Mouse (Mus musculus) liver, embryonic 16.5 days (tissue): ENCODE measurements around the gene Padi1. TPM values are rescaled to one million over a fixed set of nuclear protein-coding genes. Genes with fewer than 3 reads are reported as not detected.

Experiments used
- ATAC-seq: fragments of 200-750 bp; cut with Nextera tagmentation; 2 replicates; pipeline ENCODE4 v1.8.0; 2017; ENCODE audit warnings: low read depth, mild to moderate bottlenecking, moderate number of reproducible peaks, moderate library complexity
- H3K27ac ChIP-seq: fragments of 300-500 bp; sonication (generic); 2 replicates; pipeline ENCODE4 v1.5.1; 2014; ENCODE audit warnings: mild to moderate bottlenecking, low read length
- H3K27me3 ChIP-seq: fragments of 300-500 bp; sonication (generic); 2 replicates; pipeline ENCODE4 v1.6.1; 2014; ENCODE audit warnings: low read depth, low read length, mixed read lengths; ENCODE audit not compliant: control insufficient read depth, insufficient read depth
- H3K36me3 ChIP-seq: fragments of 300-500 bp; sonication (generic); 2 replicates; pipeline ENCODE4 v1.6.1; 2014; ENCODE audit warnings: mild to moderate bottlenecking; ENCODE audit not compliant: control insufficient read depth, insufficient read depth
- H3K4me1 ChIP-seq: fragments of 300-500 bp; sonication (generic); 2 replicates; pipeline ENCODE4 v1.6.1; 2014; ENCODE audit warnings: low read depth, low read length, mixed read lengths; ENCODE audit not compliant: control insufficient read depth
- H3K4me2 ChIP-seq: fragments of 300-500 bp; sonication (generic); 2 replicates; pipeline ENCODE4 v1.6.1; 2014; ENCODE audit warnings: low read depth, low read length, mixed read lengths
- H3K4me3 ChIP-seq: fragments of 300-500 bp; sonication (generic); 2 replicates; pipeline ENCODE4 v1.5.1; 2014; ENCODE audit warnings: low read depth, mild to moderate bottlenecking, low read length
- H3K9ac ChIP-seq: fragments of 300-500 bp; sonication (generic); 2 replicates; pipeline ENCODE4 v1.6.1; 2014; ENCODE audit warnings: low read depth, low read length
- H3K9me3 ChIP-seq: fragments of 300-500 bp; sonication (generic); replicated peaks from 2 replicates; pipeline ENCODE4 v1.6.1; 2016; ENCODE audit warnings: low read length; ENCODE audit not compliant: control insufficient read depth
- WGBS: fragments of 180-500 bp; shearing (Covaris S2); extraction: QIAGEN DNeasy Blood & Tissue Kit; methylation state at CpG from one replicate; pipeline ENCODE4 v1.1.7; 2014; ENCODE audit not compliant: insufficient replicate concordance; 5-methylcytosine and 5-hydroxymethylcytosine counted together
- polyA plus RNA-seq: library from polyadenylated mRNA; unstranded; fragments of >200 nt; fragmentation: Nextera tagmentation; extraction: Ambion mirVana; gene quantifications from 2 replicates; pipeline ENCODE4 v1.2.1, GENCODE M21; 2015

Padi1 gene
- polyA plus RNA-seq: 0.02 TPM in 1 of 2 replicates, not detected in the other

DNA sequence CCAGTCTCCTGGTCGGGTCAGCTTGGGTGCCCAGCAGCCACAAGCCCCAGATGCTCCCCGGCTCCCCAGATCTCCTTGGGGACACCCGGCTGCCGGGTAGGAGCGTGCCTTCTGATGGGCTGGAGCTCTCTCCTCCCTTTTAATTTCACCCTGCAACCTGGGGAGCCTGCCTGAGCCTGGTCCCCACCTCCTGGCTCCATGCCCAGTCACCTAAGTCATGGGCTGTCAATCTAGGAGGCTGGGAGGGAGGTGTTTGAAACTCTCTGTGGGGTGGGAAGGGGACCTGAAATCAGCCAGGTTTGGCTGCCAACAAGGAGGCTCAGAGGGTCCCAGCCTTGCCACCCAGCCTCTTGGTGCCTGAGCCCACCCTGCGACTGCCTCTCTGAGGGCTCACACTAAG is at the start of gene Padi1:
Gene Padi1, minus strand, starts transcription at position 113 of the 400 bp plus-strand sequence.
- H3K27me3 ChIP-seq: peaks cover 8% of the 10 kb centered on the region; the same call in 1 of the 2 replicates
- H3K36me3 ChIP-seq: no peaks in the 10 kb centered on the region
- WGBS: 76% methylated on average over 6 of the region's 6 CpGs
- H3K27ac ChIP-seq: no peak within 1 kb of the TSS
- no peak within 1 kb of the TSS for H3K4me2 ChIP-seq
- no peak for ATAC-seq
- no peak within 1 kb of the TSS for H3K4me3 ChIP-seq
- no peak within 1 kb of the TSS for H3K9ac ChIP-seq
- H3K4me1 ChIP-seq: no peaks in the 10 kb centered on the region; the same call in 1 of the 2 replicates
- no peaks in the 10 kb centered on the region for H3K9me3 ChIP-seq

DNA sequence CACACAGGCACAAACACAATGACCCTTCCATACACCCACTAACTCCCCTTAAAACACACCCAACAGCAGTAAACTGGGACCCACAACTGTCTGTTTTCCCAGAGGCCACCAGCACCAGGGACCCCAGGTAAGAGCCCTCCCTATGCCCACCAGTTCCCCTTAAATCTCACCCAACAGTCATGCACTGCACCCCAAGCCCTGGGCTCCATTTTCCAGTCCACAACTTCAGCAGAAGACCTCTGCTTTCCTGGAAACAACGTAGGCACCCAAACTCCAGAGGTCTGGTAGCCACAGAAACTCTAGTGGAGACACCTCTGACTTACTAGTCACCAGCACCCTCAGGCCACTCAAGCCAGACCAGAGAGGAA is 46.6 kb upstream of the Padi1 start:
- Histone ChIP-seq H3K27ac (no peak overlapping the region), H3K36me3 (no peaks in the 10 kb centered on the region), H3K9me3 (no peaks in the 10 kb centered on the region), H3K4me2 (no peak overlapping the region), H3K4me1 (no peaks in the 10 kb centered on the region), H3K9ac (no peak overlapping the region), H3K4me3 (no peak overlapping the region), H3K27me3 (no peaks in the 10 kb centered on the region)
- no peak for ATAC-seq
- 56% methylated on average over 1 of the region's 1 CpGs for WGBS

DNA sequence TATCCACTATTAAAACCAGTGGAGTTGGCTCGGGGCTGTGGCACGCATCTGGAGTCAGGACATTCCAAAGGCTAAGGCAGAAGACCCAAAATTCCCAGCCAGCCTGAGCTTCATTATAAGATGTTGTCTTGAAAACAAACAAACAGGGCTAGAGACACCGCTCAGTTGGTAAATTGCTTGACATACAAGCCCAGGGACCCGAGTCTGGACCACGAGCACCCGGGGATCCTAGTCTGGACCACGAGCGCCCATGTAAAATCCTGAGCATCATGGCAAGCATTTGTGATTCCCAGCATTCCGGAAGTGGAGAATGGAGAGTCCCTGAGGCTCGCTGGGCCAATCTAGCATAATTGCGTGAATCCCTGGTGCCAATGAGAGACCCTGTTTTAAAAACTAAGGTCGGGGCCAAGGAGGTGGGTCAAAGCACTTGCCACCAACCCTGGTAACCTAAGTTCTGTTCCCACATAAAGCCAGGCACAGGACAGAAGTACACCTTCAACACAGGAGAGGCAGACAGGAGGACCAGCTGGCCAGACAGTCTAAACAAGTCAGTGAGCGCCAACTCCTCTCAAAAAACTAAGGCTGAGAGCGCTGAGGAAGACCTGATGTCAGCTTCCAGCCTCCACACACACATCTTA is 46.1 kb upstream of the Padi1 start:
- Histone ChIP-seq H3K9me3 (no peaks in the 10 kb centered on the region), H3K36me3 (no peaks in the 10 kb centered on the region), H3K4me3 (no peak overlapping the region), H3K9ac (no peak overlapping the region), H3K27ac (no peak overlapping the region), H3K4me2 (no peak overlapping the region), H3K4me1 (no peaks in the 10 kb centered on the region), H3K27me3 (no peaks in the 10 kb centered on the region)
- ATAC-seq: no peak
- 80% methylated on average over 14 of the region's 14 CpGs for WGBS

DNA sequence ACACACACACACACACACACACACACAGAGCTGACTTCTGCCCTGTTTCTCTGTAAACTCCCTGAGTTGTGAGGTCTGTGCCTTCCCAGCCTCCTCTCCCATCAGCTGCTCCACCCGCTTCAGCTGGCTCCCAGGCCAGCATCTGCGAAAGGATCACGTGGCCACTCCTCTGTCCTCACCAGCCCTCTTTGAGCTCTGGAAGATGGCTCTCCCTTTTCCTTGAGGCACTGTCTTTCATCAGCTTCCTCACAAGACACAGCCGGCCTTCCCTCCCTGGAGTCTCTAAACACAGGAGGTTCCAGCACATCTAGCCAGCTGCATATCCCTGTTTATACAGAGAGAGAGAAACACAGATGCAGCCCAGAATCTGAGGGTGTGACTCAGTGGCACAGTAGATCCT is 38.3 kb upstream of the Padi1 start:
- ATAC-seq: no peak
- no peaks in the 10 kb centered on the region for H3K4me1 ChIP-seq
- WGBS: 48% methylated on average over 4 of the region's 4 CpGs
- H3K9ac ChIP-seq: no peak overlapping the region
- no peaks in the 10 kb centered on the region for H3K36me3 ChIP-seq
- peaks cover 3% of the 10 kb centered on the region for H3K9me3 ChIP-seq
- no peak overlapping the region for H3K4me2 ChIP-seq
- H3K27me3 ChIP-seq: no peaks in the 10 kb centered on the region
- no peak overlapping the region for H3K4me3 ChIP-seq
- no peak overlapping the region for H3K27ac ChIP-seq

- Histone ChIP-seq H3K4me3 (no peak overlapping the region), H3K27me3 (no peaks in the 10 kb centered on the region), H3K4me2 (no peak overlapping the region), H3K9ac (no peak overlapping the region), H3K36me3 (no peaks in the 10 kb centered on the region), H3K9me3 (peaks cover 3% of the 10 kb centered on the region), H3K27ac (no peak overlapping the region), H3K4me1 (no peaks in the 10 kb centered on the region)
- 82% methylated on average over 3 of the region's 3 CpGs for WGBS
- ATAC-seq: no peak
Measured at GRCm38 (mm10) chr4:140882981-140883380, 37.4 kb upstream of the Padi1 start.

DNA sequence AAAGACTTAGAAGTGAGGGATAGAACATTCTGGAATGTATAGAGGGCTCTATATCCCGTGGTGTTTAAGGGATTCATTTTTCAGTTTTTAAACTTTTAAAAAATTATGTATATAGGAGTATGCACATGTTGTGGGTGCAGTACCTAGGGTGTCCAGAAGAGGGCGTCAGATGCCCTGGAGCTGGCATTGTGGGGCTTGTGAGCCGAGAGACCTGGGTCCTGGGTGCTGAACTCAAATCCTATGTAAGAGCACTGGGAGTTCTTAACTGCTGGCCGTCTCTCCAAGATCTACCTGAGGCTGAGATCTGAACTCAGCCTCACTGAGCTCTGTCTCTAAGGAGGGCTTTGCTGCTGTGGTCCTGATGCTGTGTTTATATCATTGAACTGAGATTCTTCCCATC is 36.8 kb upstream of the Padi1 start:
- H3K9me3 ChIP-seq: peaks cover 3% of the 10 kb centered on the region

DNA sequence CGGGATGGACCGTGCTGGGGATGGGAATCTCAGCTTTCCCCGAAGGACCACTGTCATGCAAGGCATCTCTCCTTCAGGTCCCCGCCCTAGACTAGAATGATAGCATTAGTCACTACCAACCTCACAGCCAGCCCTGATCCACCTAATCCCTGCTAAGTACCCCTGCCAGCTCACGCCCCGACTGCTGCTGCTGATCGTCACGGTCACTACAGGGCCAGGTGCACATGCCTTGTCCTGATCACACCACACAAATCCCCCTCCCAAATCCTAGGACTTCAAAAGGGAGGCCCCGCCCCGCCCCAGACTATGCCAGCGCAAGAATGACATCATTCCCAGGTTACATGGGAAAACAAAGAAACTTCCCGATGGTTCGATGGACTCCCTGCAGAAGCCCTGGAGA is 36.2 kb upstream of the Padi1 start:
- no peaks in the 10 kb centered on the region for H3K4me1 ChIP-seq
- H3K9ac ChIP-seq: no peak overlapping the region
- H3K9me3 ChIP-seq: peaks cover 3% of the 10 kb centered on the region
- no peak for ATAC-seq
- no peak overlapping the region for H3K27ac ChIP-seq
- no peak overlapping the region for H3K4me2 ChIP-seq
- no peak overlapping the region for H3K4me3 ChIP-seq
- H3K36me3 ChIP-seq: no peaks in the 10 kb centered on the region
- 88% methylated on average over 13 of the region's 13 CpGs for WGBS
- H3K27me3 ChIP-seq: no peaks in the 10 kb centered on the region; the same call in 1 of the 2 replicates

More for the DNA sequence above, 36.8 kb upstream of the Padi1 start:
- H3K36me3 ChIP-seq: no peaks in the 10 kb centered on the region
- no peak overlapping the region for H3K27ac ChIP-seq
- H3K9ac ChIP-seq: no peak overlapping the region
- no peaks in the 10 kb centered on the region for H3K4me1 ChIP-seq
- no peaks in the 10 kb centered on the region for H3K27me3 ChIP-seq
- no peak overlapping the region for H3K4me3 ChIP-seq
- no peak for ATAC-seq
- WGBS: 49% methylated on average over 4 of the region's 4 CpGs
- no peak overlapping the region for H3K4me2 ChIP-seq

DNA sequence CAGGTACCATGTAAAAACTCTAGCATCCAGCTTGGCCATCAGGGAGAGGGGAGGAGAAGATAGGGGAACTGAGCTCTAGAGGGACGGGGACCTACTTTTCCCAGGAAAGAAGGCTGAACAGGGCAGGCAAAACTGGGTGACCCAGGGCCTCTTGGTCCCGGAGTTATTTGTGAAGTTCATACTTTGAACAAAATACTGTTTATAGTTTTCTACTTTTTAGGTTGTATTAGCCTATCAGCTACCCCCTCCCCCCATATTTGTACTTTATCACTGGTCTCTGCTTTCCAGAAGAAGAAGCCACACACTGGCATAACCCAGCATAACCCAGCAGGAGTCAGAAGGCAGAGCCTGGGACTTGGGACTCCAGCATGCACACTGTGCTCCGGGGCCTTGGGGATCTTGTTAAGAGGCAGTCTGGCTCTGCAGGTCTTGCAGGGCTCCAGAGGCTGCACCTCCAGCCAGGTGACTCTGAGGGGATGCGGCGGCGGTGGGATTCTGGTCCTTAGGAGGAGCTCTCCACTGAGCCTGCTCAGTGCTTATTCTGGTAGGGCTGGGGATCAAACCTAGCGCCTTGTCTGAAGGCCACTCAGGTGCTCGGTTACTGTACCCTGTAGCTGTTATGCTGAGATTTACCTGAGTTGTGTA is 35.6 kb upstream of the Padi1 start:
- no peaks in the 10 kb centered on the region; the same call in 1 of the 2 replicates for H3K27me3 ChIP-seq
- H3K36me3 ChIP-seq: no peaks in the 10 kb centered on the region
- no peak overlapping the region for H3K4me3 ChIP-seq
- peaks cover 3% of the 10 kb centered on the region for H3K9me3 ChIP-seq
- no peak for ATAC-seq
- H3K4me1 ChIP-seq: no peaks in the 10 kb centered on the region
- 72% methylated on average over 8 of the region's 8 CpGs for WGBS
- no peak overlapping the region for H3K9ac ChIP-seq
- H3K27ac ChIP-seq: no peak overlapping the region
- no peak overlapping the region for H3K4me2 ChIP-seq

GRCm38 (mm10) chr4:140880207-140880606 is 34.6 kb upstream of the Padi1 start:
- no peak overlapping the region for H3K27ac ChIP-seq
- no peak overlapping the region for H3K4me3 ChIP-seq
- H3K9ac ChIP-seq: no peak overlapping the region
- H3K27me3 ChIP-seq: no peaks in the 10 kb centered on the region; the same call in 1 of the 2 replicates
- H3K4me1 ChIP-seq: no peaks in the 10 kb centered on the region
- 55% methylated on average over 3 of the region's 3 CpGs for WGBS
- peaks cover 3% of the 10 kb centered on the region for H3K9me3 ChIP-seq
- no peak overlapping the region for H3K4me2 ChIP-seq
- H3K36me3 ChIP-seq: no peaks in the 10 kb centered on the region
- no peak for ATAC-seq
